Mouse (Mus musculus) heart, adult 2 months (tissue): ENCODE measurements at regions not wholly inside any gene's neighbourhood (a gene's known extent, or its start where the extent isn't known, plus 50 kb on each side); places are given as distances from the start of the nearest gene placed in this dataset.

Experiments used
- DNase-seq, 2 experiments: peaks; one replicate each; pipeline ENCODE4 v3.0.0; 2021
- H3K27ac ChIP-seq: fragments of 200-600 bp; 2 replicates; pipeline ENCODE4 v1.8.1; 2022
- H3K27me3 ChIP-seq: fragments of 200-500 bp; 2 replicates; pipeline ENCODE4 v1.6.1; 2012; ENCODE audit warnings: mild to moderate bottlenecking, low read length, inconsistent platforms, mixed read lengths; ENCODE audit not compliant: control insufficient read depth, insufficient read depth
- H3K36me3 ChIP-seq: fragments of 200-500 bp; 2 replicates; pipeline ENCODE4 v1.6.1; 2012; ENCODE audit warnings: low read length, inconsistent platforms; ENCODE audit not compliant: control insufficient read depth, insufficient read depth
- H3K4me1 ChIP-seq: fragments of 200-500 bp; 2 replicates; pipeline ENCODE4 v1.6.1; 2011; ENCODE audit warnings: low read length; ENCODE audit not compliant: control insufficient read depth, insufficient read depth
- H3K4me3 ChIP-seq: fragments of 200-600 bp; 2 replicates; pipeline ENCODE4 v1.8.1; 2022
- H3K79me2 ChIP-seq: fragments of 200-500 bp; replicated peaks from 2 replicates; pipeline ENCODE4 v1.6.1; 2012; ENCODE audit warnings: mild to moderate bottlenecking, inconsistent platforms, low read length, moderate library complexity, mixed read lengths; ENCODE audit not compliant: control insufficient read depth, insufficient read depth
- H3K9ac ChIP-seq: fragments of 200-500 bp; 2 replicates; pipeline ENCODE4 v1.6.1; 2012; ENCODE audit warnings: low read depth, mild to moderate bottlenecking, control low read depth, inconsistent platforms, low read length, mixed read lengths
- CTCF ChIP-seq: fragments of 200-600 bp; IDR thresholded peaks from 2 replicates; pipeline ENCODE4 v1.8.1; 2022; ENCODE audit warnings: antibody characterized with exemption, mild to moderate bottlenecking, moderate library complexity
- EP300 ChIP-seq: fragments of 200-500 bp; IDR thresholded peaks from 2 replicates; pipeline ENCODE4 v1.6.1; 2011; ENCODE audit warnings: low read depth, low read length, control low read depth; ENCODE audit not compliant: insufficient read depth
- POLR2A ChIP-seq: fragments of 200-500 bp; IDR thresholded peaks from 2 replicates; pipeline ENCODE4 v1.6.1; 2011; ENCODE audit warnings: mild to moderate bottlenecking, low read depth, low read length, control low read depth; ENCODE audit not compliant: insufficient read depth
- WGBS: fragments of 180-500 bp; shearing (Covaris S2); methylation state at CpG from one replicate; pipeline ENCODE4 v1.1.7; 2018; 5-methylcytosine and 5-hydroxymethylcytosine counted together
- intact Hi-C: fragments of 180-260 bp; cut with DNase I; formaldehyde crosslinking; loops from one replicate; pipeline ENCODE4 v1.15.1; 2025

DNA sequence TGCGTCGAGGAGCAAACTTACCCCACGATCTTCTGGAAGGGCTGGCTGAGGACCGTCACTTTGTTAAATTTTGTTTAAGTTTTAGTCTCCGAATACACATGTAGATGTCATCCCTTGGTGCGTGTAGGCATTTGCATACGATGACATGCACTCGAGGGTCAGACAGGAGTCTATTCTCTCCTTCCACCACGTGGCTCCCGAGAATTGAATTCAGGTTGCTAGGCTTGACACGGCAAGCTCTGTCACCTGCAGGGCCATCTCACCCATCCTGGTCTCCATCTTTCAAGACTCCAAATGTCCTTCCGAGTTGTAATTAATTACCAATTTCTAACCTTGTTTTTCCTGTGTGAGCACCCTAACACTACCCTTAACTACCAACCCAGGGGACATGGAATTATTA lies 52.7 kb upstream of the Ppara start:
- H3K36me3 ChIP-seq = peaks cover 52% of the 10 kb centered on the region
- no peak overlapping the region for H3K9ac ChIP-seq
- peak overlapping the region; percentile 89 for H3K27ac ChIP-seq
- no peak overlapping the region for H3K4me3 ChIP-seq
- H3K27me3 ChIP-seq = no peaks in the 10 kb centered on the region
- peaks cover 15% of the 10 kb centered on the region for H3K79me2 ChIP-seq
- H3K4me1 ChIP-seq = peaks cover 53% of the 10 kb centered on the region
- WGBS = 52% methylated on average over 12 of the region's 12 CpGs
- intact Hi-C loops = no loop called here
- TF ChIP-seq POLR2A (no peak), EP300 (no peak), CTCF (no peak)
- no peak for DNase-seq

DNA sequence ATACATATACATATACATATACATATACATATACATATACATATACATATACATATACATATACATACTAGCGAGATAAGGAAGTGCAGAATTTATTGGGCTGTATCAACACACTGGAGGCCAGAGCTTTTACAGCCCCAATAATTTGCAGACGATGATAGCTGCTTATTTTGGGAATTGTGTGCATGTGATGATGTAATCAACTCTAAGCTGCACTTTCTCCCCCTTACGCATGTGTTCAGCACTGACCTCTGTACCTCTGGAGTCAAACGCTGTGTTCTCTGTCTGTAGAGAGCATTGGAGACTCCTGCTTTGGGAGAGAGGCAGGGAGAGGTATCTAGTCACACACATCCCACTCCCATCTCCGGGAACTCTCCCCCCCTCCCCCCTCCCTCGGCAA lies 52.0 kb upstream of the Ppara start:
- TF ChIP-seq POLR2A = no peak
- TF ChIP-seq CTCF = no peak
- TF ChIP-seq EP300 = no peak

DNA sequence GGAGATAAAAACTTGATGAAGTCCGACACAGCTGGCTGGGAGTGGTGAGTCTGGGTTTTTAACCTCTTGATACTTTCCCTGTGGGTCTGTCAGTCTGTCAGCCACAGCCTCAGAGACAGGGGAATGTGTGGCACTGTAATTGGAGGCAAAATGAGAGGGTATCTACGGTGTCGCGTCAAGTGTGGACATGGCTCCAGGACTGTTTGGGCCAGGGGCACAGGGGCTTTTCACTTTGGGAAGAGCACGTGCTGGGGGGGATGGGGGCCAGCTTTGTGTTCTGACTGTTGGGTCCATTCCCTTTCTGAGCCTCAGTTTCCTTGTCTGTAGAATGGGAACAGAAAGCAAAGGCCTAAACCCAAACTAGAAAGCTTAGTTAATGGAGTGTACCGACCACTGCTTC lies 51.5 kb upstream of the Ppara start:
- no peak for DNase-seq
- WGBS = 78% methylated on average over 6 of the region's 6 CpGs
- Histone ChIP-seq H3K9ac (peak overlapping the region; percentile 30), H3K27me3 (no peaks in the 10 kb centered on the region), H3K36me3 (peaks cover 62% of the 10 kb centered on the region), H3K79me2 (peaks cover 15% of the 10 kb centered on the region), H3K4me1 (peaks cover 52% of the 10 kb centered on the region), H3K27ac (peak overlapping the region; percentile 89), H3K4me3 (no peak overlapping the region)
- intact Hi-C loops = no loop called here
- TF ChIP-seq POLR2A = no peak
- TF ChIP-seq CTCF = no peak
- TF ChIP-seq EP300 = no peak

More for the DNA sequence above, 52.0 kb upstream of the Ppara start:
- intact Hi-C loops = no loop called here
- Histone ChIP-seq H3K4me3 (no peak overlapping the region), H3K9ac (peak overlapping the region; percentile 34), H3K4me1 (peaks cover 51% of the 10 kb centered on the region), H3K36me3 (peaks cover 57% of the 10 kb centered on the region), H3K27me3 (no peaks in the 10 kb centered on the region), H3K27ac (peak overlapping the region; percentile 89), H3K79me2 (peaks cover 14% of the 10 kb centered on the region)
- 37% methylated on average over 6 of the region's 6 CpGs for WGBS
- DNase-seq = no peak

DNA sequence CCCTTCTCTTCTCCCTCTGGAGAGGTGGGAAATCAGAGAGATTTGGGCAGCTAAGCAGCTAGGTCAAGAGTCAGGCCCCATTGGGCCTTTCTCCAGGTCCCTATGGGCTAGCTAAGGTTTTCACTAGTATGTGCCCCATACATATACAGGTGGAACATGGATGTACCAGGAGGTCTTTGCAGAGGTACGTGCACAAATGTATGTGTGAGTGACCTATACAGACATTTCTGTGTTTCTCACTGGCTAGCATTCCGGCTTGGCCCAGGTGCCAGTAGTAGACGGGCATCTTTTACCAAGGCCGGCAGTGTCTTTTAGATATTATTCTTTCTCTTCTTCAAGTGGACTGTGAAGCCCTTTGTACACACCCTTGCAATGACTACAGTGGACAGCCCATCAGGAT lies 51.1 kb upstream of the Ppara start:
- Histone ChIP-seq H3K4me1 (peaks cover 51% of the 10 kb centered on the region), H3K4me3 (peak overlapping the region; percentile 35), H3K36me3 (peaks cover 65% of the 10 kb centered on the region), H3K79me2 (peaks cover 15% of the 10 kb centered on the region), H3K27me3 (no peaks in the 10 kb centered on the region), H3K27ac (peak overlapping the region; percentile 89), H3K9ac (peak overlapping the region; percentile 28; the same call in 1 of the 2 replicates)
- no peak for TF ChIP-seq POLR2A
- no peak for TF ChIP-seq CTCF
- no peak for TF ChIP-seq EP300
- 92% methylated on average over 4 of the region's 4 CpGs for WGBS
- intact Hi-C loops = loop anchor here (2.0 kb wide), 1 partner anchor 17 kb away; no protein-coding TSS in a partner anchor
- no peak for DNase-seq

DNA sequence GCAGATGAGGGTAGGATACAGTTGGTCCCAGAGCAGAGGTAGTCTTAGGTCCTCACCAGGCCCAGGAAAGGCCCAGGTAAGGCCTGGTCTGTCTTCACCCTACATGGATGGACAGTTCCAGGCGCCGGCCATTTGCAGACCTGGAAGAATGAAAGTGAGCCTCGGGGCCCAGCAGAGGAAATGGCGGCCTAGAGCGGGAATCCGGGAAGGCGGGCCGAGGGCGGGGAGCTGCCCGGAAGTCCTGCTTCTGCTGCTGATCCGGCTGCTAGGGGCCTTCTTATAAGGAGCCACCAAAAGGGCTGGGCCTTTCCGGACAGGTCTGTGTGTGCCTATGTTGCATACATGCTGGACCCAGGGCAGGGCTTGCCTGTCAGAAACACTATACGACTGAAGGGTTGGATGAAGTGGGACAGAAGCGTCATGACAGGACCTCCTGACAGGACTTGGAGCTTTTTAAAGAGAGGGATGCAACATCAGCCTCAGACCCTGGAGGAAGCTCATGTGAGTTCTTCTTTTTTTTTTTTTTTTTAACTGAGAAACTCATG lies 50.5 kb upstream of the Ppara start:
- peak overlapping the region; percentile 35 for H3K4me3 ChIP-seq
- 33% methylated on average over 14 of the region's 14 CpGs for WGBS
- intact Hi-C loops = loop anchor here (2.0 kb wide), 1 partner anchor 17 kb away; no protein-coding TSS in a partner anchor

DNA sequence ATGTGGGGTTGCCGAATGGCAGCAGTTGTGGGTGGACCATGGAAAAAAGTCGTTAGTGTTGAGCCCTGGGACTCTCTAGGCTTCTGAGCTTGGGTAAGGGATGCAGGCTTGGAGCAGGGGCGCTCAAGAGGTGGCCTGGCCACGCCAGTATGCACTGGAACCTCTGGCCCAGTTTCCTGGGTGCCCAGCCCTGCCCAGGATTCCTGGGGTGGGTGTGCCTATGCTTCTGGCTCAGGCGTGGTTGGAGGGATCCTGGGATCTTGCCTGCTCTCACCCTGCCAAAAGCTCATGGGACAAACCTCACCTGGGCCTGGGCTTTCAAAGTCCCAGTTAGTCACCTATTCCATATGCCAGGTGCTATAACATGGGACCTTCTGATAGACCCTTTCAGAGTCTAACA lies 49.9 kb upstream of the Ppara start:
- intact Hi-C loops = loop anchor here (2.0 kb wide), 1 partner anchor 16 kb away; no protein-coding TSS in a partner anchor
- peak in 1 of 2 experiments; percentile 64 for DNase-seq

More for the DNA sequence above, 50.5 kb upstream of the Ppara start:
- peaks cover 15% of the 10 kb centered on the region for H3K79me2 ChIP-seq
- no peaks in the 10 kb centered on the region for H3K27me3 ChIP-seq
- TF ChIP-seq POLR2A (peak; percentile 40; the same call in 1 of the 2 replicates), CTCF (no peak), EP300 (0 out of 2 replicates have a peak, but pooled peaks have one; percentile 33)
- peaks cover 53% of the 10 kb centered on the region for H3K4me1 ChIP-seq
- peak; percentile 84 for DNase-seq
- H3K36me3 ChIP-seq = peaks cover 68% of the 10 kb centered on the region
- H3K9ac ChIP-seq = peak overlapping the region; percentile 28; the same call in 1 of the 2 replicates
- H3K27ac ChIP-seq = peak overlapping the region; percentile 89

More for the DNA sequence above, 49.9 kb upstream of the Ppara start:
- 0 out of 2 replicates have a peak, but pooled peaks have one; percentile 30 for TF ChIP-seq EP300
- TF ChIP-seq CTCF = no peak
- Histone ChIP-seq H3K9ac (peak overlapping the region; percentile 21; the same call in 1 of the 2 replicates), H3K27ac (peak overlapping the region; percentile 89), H3K36me3 (peaks cover 71% of the 10 kb centered on the region), H3K79me2 (peaks cover 15% of the 10 kb centered on the region), H3K4me1 (peaks cover 56% of the 10 kb centered on the region), H3K4me3 (peak overlapping the region; percentile 35), H3K27me3 (no peaks in the 10 kb centered on the region)
- WGBS = 30% methylated on average over 5 of the region's 5 CpGs
